In genomic region chr8:111061688-111062071, GRCm38 (mm10) we compare ENCODE assay signal across 8 mouse cellular contexts. TPM values are rescaled to one million over a fixed set of nuclear protein-coding genes. Genes with fewer than 3 reads are reported as not detected.
DNase-seq lines count a peak whose midpoint lies in the region; ATAC-seq and TF ChIP-seq lines count a peak whose summit lies in the region.

No protein-coding gene starts in this region.

- peak overlapping the region; percentile 70 to 98 (median 76) for H3K4me3 ChIP-seq in CH12.LX (replicated peaks in 1 of 3; ENCODE audit: low read depth in 2 of 3, low read length in 2 of 3, poor library complexity in 1 of 3)
- H3K4me3 ChIP-seq in erythroblast, embryonic 14.5 days (replicated peaks): peak overlapping the region; percentile 72
- peak overlapping the region; percentile 66 for H3K4me3 ChIP-seq in limb, embryonic 12.5 days (replicated peaks)

- WGBS in limb, embryonic 12.5 days: 1% methylated on average over 14 of the region's 14 CpGs

- H3K79me2 ChIP-seq in CH12.LX (replicated peaks; ENCODE audit: control insufficient read depth, extremely low read depth, insufficient read depth, poor library complexity, severe bottlenecking): peaks cover 12% of the 10 kb centered on the region; the same call in 1 of the 2 replicates

- TF ChIP-seq RAD21 in CH12.LX (IDR thresholded peaks at IDR 0.05; ENCODE audit: low read depth, low read length): no peak

- no peak for TF ChIP-seq EP300 in CH12.LX (IDR thresholded peaks at IDR 0.05; ENCODE audit: low read length)

- H3K9ac ChIP-seq in CH12.LX (ENCODE audit: insufficient read depth, low read depth): peak overlapping the region; percentile 7; the same call in 1 of the 2 replicates
- H3K9ac ChIP-seq in limb, embryonic 12.5 days (replicated peaks): peak overlapping the region; percentile 65

- peaks cover 26% of the 10 kb centered on the region for H3K27me3 ChIP-seq in CH12.LX (replicated peaks)
- peaks cover 15% of the 10 kb centered on the region for H3K27me3 ChIP-seq in erythroblast, embryonic 14.5 days (ENCODE audit: control insufficient read depth)
- H3K27me3 ChIP-seq in limb, embryonic 12.5 days: peaks cover 5% of the 10 kb centered on the region

- H3K36me3 ChIP-seq in CH12.LX (replicated peaks in 1 of 2; ENCODE audit: control insufficient read depth in 1 of 2, insufficient read depth in 1 of 2, low read length in 1 of 2): peaks cover 5 to 18% of the 10 kb centered on the region in 2 experiments
- H3K36me3 ChIP-seq in erythroblast, embryonic 14.5 days (ENCODE audit: control insufficient read depth): peaks cover 23% of the 10 kb centered on the region
- peaks cover 13% of the 10 kb centered on the region for H3K36me3 ChIP-seq in limb, embryonic 12.5 days

- peaks cover 5 to 28% of the 10 kb centered on the region in 2 experiments for H3K4me1 ChIP-seq in CH12.LX (ENCODE audit: control insufficient read depth in 1 of 2, insufficient read depth in 2 of 2)
- peaks cover 58% of the 10 kb centered on the region for H3K4me1 ChIP-seq in erythroblast, embryonic 14.5 days (ENCODE audit: control insufficient read depth)
- peaks cover 24% of the 10 kb centered on the region for H3K4me1 ChIP-seq in limb, embryonic 12.5 days (replicated peaks)

- no peak for ATAC-seq in limb, embryonic 12.5 days (ENCODE audit: insufficient number of reproducible peaks, insufficient read depth, low FRiP score, low TSS enrichment, low read depth)

- peak overlapping the region; percentile 72 for H3K4me2 ChIP-seq in CH12.LX (ENCODE audit: insufficient read depth, low read depth, poor library complexity, severe bottlenecking)
- peak overlapping the region; percentile 77 for H3K4me2 ChIP-seq in limb, embryonic 12.5 days

- dilution Hi-C loops in CH12.LX (cut with MboI; ENCODE audit: extremely low pct_ligation_motif_present, extremely low pct_unique_long_range_greater_than_20kb, low sequenced_read_pairs): no loop called here

- H3K27ac ChIP-seq in CH12.LX (ENCODE audit: insufficient read depth, low read depth): no peak overlapping the region
- H3K27ac ChIP-seq in limb, embryonic 12.5 days: no peak overlapping the region

- in situ Hi-C loops in CH12.LX (cut with MboI; ENCODE audit: low pct_ligation_motif_present, low pct_unique_long_range_greater_than_20kb, low sequenced_read_pairs): no loop called here

- peak; percentile 42 for DNase-seq in embryo, embryonic 10 days (ENCODE audit: low spot score)
- DNase-seq in embryo, embryonic 9.5 days (ENCODE audit: extremely low spot score): no peak
- no peak for DNase-seq in CH12.LX (ENCODE audit: extremely low read depth)
- DNase-seq in retina, postnatal 7 days (ENCODE audit: low read depth, low spot score): peak; percentile 17
- DNase-seq in right cerebral cortex, adult 2 months (ENCODE audit: low spot score in 2 of 2): no peak
- no peak for DNase-seq in thymus, postnatal 4 days

- H3K9me3 ChIP-seq in CH12.LX (replicated peaks; ENCODE audit: low read length): no peaks in the 10 kb centered on the region
- H3K9me3 ChIP-seq in erythroblast, embryonic 14.5 days (ENCODE audit: control insufficient read depth, low read length): no peaks in the 10 kb centered on the region
- no peaks in the 10 kb centered on the region for H3K9me3 ChIP-seq in limb, embryonic 12.5 days

- no peak for TF ChIP-seq POLR2A in CH12.LX (IDR thresholded peaks at IDR 0.05; ENCODE audit: low read depth, low read length)

- no peak for TF ChIP-seq CTCF in CH12.LX (conservative IDR thresholded peaks at IDR 0.05 in 1 of 2, IDR thresholded peaks at IDR 0.05 in 1 of 2; ENCODE audit: low read depth in 2 of 2, low read length in 2 of 2)

TF ChIP-seq in CH12.LX, 34 proteins besides CTCF, POLR2A, EP300 and RAD21:
- TF ChIP-seq USF2 (conservative IDR thresholded peaks at IDR 0.05; ENCODE audit: low read depth, low read length) (no peak), MAZ (IDR thresholded peaks at IDR 0.05; ENCODE audit: low read depth, low read length) (no peak), TBP (conservative IDR thresholded peaks at IDR 0.05; ENCODE audit: low read depth, low read length) (no peak), ZMIZ1 (IDR thresholded peaks at IDR 0.05; ENCODE audit: low read depth, low read length) (no peak), HCFC1 (IDR thresholded peaks at IDR 0.05; ENCODE audit: low read depth, low read length) (no peak), POLR2AphosphoS2 (IDR thresholded peaks at IDR 0.05; ENCODE audit: low read depth, low read length) (no peak), MEF2A (IDR thresholded peaks at IDR 0.05; ENCODE audit: borderline replicate concordance, low read depth, low read length) (no peak), ETS1 (conservative IDR thresholded peaks at IDR 0.05; ENCODE audit: low read depth, low read length) (no peak), MXI1 (IDR thresholded peaks at IDR 0.05; ENCODE audit: low read depth, low read length) (no peak), SIN3A (IDR thresholded peaks at IDR 0.05; ENCODE audit: low read length) (no peak)

RNA-seq across cellular contexts. Expression of gene Exosc6, which starts 5.5 kb away (rescaled TPM):
- total RNA-seq in CH12.LX (2012; rRNA removed): 3.9 and 23.5 TPM in 2 replicates
- 20.3 and 24.3 TPM in 2 replicates for total RNA-seq in CH12.LX (2014; rRNA removed)
- polyA plus RNA-seq in CH12.LX (2012; ENCODE audit: insufficient read length, low read depth): 3.2 and 3.9 TPM in 2 replicates
- 4.8 and 5.0 TPM in 2 replicates for polyA plus RNA-seq in erythroblast, embryonic 14.5 days (2012)
- 23.2 and 24.2 TPM in 2 replicates for polyA plus RNA-seq in limb, embryonic 12.5 days (2016; fragmentation: Nextera tagmentation; extraction: Ambion mirVana)

RNA-seq across cellular contexts. Expression of gene Aars, which starts 28.7 kb away (rescaled TPM):
- total RNA-seq in CH12.LX (2012; rRNA removed): 125 and 130 TPM in 2 replicates
- 72.6 and 81.9 TPM in 2 replicates for total RNA-seq in CH12.LX (2014; rRNA removed)
- polyA plus RNA-seq in CH12.LX (2012; ENCODE audit: insufficient read length, low read depth): 142 and 171 TPM in 2 replicates
- polyA plus RNA-seq in erythroblast, embryonic 14.5 days (2012): 4.3 and 8.5 TPM in 2 replicates
- 65.5 and 73.8 TPM in 2 replicates for polyA plus RNA-seq in limb, embryonic 12.5 days (2016; fragmentation: Nextera tagmentation; extraction: Ambion mirVana)

RNA-seq across cellular contexts. Expression of gene Ddx19b, which starts 30.1 kb away (rescaled TPM):
- total RNA-seq in CH12.LX (2012; rRNA removed): 12.6 and 13.0 TPM in 2 replicates
- total RNA-seq in CH12.LX (2014; rRNA removed): 14.4 and 14.9 TPM in 2 replicates
- polyA plus RNA-seq in CH12.LX (2012; ENCODE audit: insufficient read length, low read depth): 13.5 and 14.1 TPM in 2 replicates
- polyA plus RNA-seq in erythroblast, embryonic 14.5 days (2012): 0.09 and 0.20 TPM in 2 replicates
- polyA plus RNA-seq in limb, embryonic 12.5 days (2016; fragmentation: Nextera tagmentation; extraction: Ambion mirVana): 6.5 and 6.6 TPM in 2 replicates

RNA-seq across cellular contexts. Expression of gene Clec18a, which starts 30.5 kb away (rescaled TPM):
- not detected in 2 replicates for total RNA-seq in CH12.LX (2012; rRNA removed)
- total RNA-seq in CH12.LX (2014; rRNA removed): not detected in 2 replicates
- polyA plus RNA-seq in CH12.LX (2012; ENCODE audit: insufficient read length, low read depth): not detected in 2 replicates
- polyA plus RNA-seq in erythroblast, embryonic 14.5 days (2012): not detected in 2 replicates
- 0.24 TPM in 1 of 2 replicates, not detected in the other for polyA plus RNA-seq in limb, embryonic 12.5 days (2016; fragmentation: Nextera tagmentation; extraction: Ambion mirVana)

RNA-seq across cellular contexts. Expression of gene Pdpr, which starts 32.8 kb away (rescaled TPM):
- total RNA-seq in CH12.LX (2012; rRNA removed): 11.0 and 11.6 TPM in 2 replicates
- total RNA-seq in CH12.LX (2014; rRNA removed): 8.0 and 8.3 TPM in 2 replicates
- 7.6 and 8.3 TPM in 2 replicates for polyA plus RNA-seq in CH12.LX (2012; ENCODE audit: insufficient read length, low read depth)
- 0.05 TPM in 1 of 2 replicates, not detected in the other for polyA plus RNA-seq in erythroblast, embryonic 14.5 days (2012)
- polyA plus RNA-seq in limb, embryonic 12.5 days (2016; fragmentation: Nextera tagmentation; extraction: Ambion mirVana): 14.5 and 14.7 TPM in 2 replicates

Comparison
In these comparisons a context has a peak if more than half of its experiments do, and no peak if none do; other contexts are left out.
1. DNase-seq: peak in embryo, embryonic 10 days (single experiment) and retina, postnatal 7 days (single experiment); none in embryo, embryonic 9.5 days (single experiment), CH12.LX (single experiment), right cerebral cortex, adult 2 months (0 of 2) and thymus, postnatal 4 days (single experiment).
2. Peak in every context shown above with its lines, with median percentiles within 50 percentile points of each other: H3K4me3 ChIP-seq.